In genomic region chr5:35198468-35198867, GRCm38 (mm10) we compare ENCODE assay signal across 15 mouse cellular contexts.
DNase-seq lines count a peak whose midpoint lies in the region; ATAC-seq and TF ChIP-seq lines count a peak whose summit lies in the region.
"Had no signal": no experiment of that assay in that cellular context is flagged by ENCODE, and none has a peak within 500 bp of the region (broad histone marks: within the 10 kb centered on the region; RNA-seq: fewer than 3 reads in every experiment).

No protein-coding gene starts in this region.

- WGBS in stomach, postnatal 0 days: 49% methylated on average over 5 of the region's 5 CpGs

- no peak for TF ChIP-seq EP300 in stomach, postnatal 0 days (optimal IDR thresholded peaks at IDR 0.05)

- ATAC-seq in stomach, postnatal 0 days (ENCODE audit: low FRiP score, low TSS enrichment): no peak
- ATAC-seq: Patski had no signal

- H3K9me3 ChIP-seq in stomach, postnatal 0 days (ENCODE audit: control insufficient read depth, low read length): no peaks in the 10 kb centered on the region
- H3K9me3 ChIP-seq: embryonic facial prominence, embryonic 13.5 days; forebrain, embryonic 10.5 days; heart, embryonic 12.5 days; hindbrain, embryonic 12.5 days; neural tube, embryonic 15.5 days had no signal

- no peak overlapping the region for H3K4me3 ChIP-seq in stomach, postnatal 0 days (ENCODE audit: low read depth, low read length)
- H3K4me3 ChIP-seq: embryonic facial prominence, embryonic 13.5 days; forebrain, embryonic 10.5 days; heart, embryonic 12.5 days; hindbrain, embryonic 12.5 days; neural tube, embryonic 15.5 days had no signal

- no peak overlapping the region for H3K9ac ChIP-seq in stomach, postnatal 0 days (ENCODE audit: low read length)
- H3K9ac ChIP-seq: embryonic facial prominence, embryonic 13.5 days; heart, embryonic 12.5 days; hindbrain, embryonic 12.5 days; lung, embryonic 14.5 days; neural tube, embryonic 15.5 days had no signal

- H3K4me1 ChIP-seq in stomach, postnatal 0 days (replicated peaks; ENCODE audit: control insufficient read depth, insufficient read depth): no peaks in the 10 kb centered on the region
- H3K4me1 ChIP-seq: embryonic facial prominence, embryonic 13.5 days; heart, embryonic 12.5 days had no signal

- H3K36me3 ChIP-seq in stomach, postnatal 0 days (ENCODE audit: control insufficient read depth, insufficient read depth, low read length): no peaks in the 10 kb centered on the region
- H3K36me3 ChIP-seq: embryonic facial prominence, embryonic 13.5 days; forebrain, embryonic 10.5 days; heart, embryonic 12.5 days; hindbrain, embryonic 12.5 days; neural tube, embryonic 15.5 days had no signal

- no peak overlapping the region for H3K4me2 ChIP-seq in stomach, postnatal 0 days (replicated peaks; ENCODE audit: low read depth)
- H3K4me2 ChIP-seq: embryonic facial prominence, embryonic 13.5 days; heart, embryonic 12.5 days; hindbrain, embryonic 12.5 days; lung, embryonic 14.5 days; neural tube, embryonic 15.5 days had no signal

- H3K27me3 ChIP-seq in stomach, postnatal 0 days (ENCODE audit: control insufficient read depth, insufficient read depth, low read length): no peaks in the 10 kb centered on the region
- H3K27me3 ChIP-seq: embryonic facial prominence, embryonic 13.5 days; hindbrain, embryonic 12.5 days; neural tube, embryonic 15.5 days had no signal

- peak; percentile 6 for DNase-seq in kidney, adult 11 months
- no peak for DNase-seq in kidney, postnatal 10 days
- DNase-seq in adrenal gland, adult 2 months: peak; percentile 49
- DNase-seq in adrenal gland, postnatal 25 days: peak; percentile 45
- DNase-seq in cerebellum, postnatal 10 days: peak; percentile 65 to 66
- DNase-seq in stomach, postnatal 0 days (ENCODE audit: low spot score): no peak
- no peak for DNase-seq in left cerebral cortex, postnatal 36 days (ENCODE audit: low spot score in 2 of 2)
- DNase-seq: lung, embryonic 14.5 days; thymus, adult 18-20 months had no signal

- H3K27ac ChIP-seq in stomach, postnatal 0 days (replicated peaks): no peak overlapping the region
- H3K27ac ChIP-seq: embryonic facial prominence, embryonic 13.5 days; forebrain, embryonic 10.5 days; hindbrain, embryonic 12.5 days; neural tube, embryonic 15.5 days had no signal

- intact Hi-C loops in left cerebral cortex, postnatal 36 days (cut with DNase I): no loop called here

- TF ChIP-seq CTCF in stomach, postnatal 0 days (IDR thresholded peaks at IDR 0.05; ENCODE audit: low read depth): no peak

Comparison
In these comparisons a context has a peak if more than half of its experiments do, and no peak if none do; other contexts are left out.
1. DNase-seq: peak in kidney, adult 11 months (single experiment), adrenal gland, adult 2 months (single experiment), adrenal gland, postnatal 25 days (single experiment) and cerebellum, postnatal 10 days (2 of 2); none in kidney, postnatal 10 days (single experiment), stomach, postnatal 0 days (single experiment) and left cerebral cortex, postnatal 36 days (0 of 2).